Mouse (Mus musculus) forebrain, embryonic 16.5 days (tissue): Measurements from ENCODE around the gene Tmem265. TPM values are rescaled to one million over a fixed set of nuclear protein-coding genes. Genes with fewer than 3 reads are reported as not detected.

Experiments
- ATAC-seq: fragments of 200-750 bp; cut with Nextera tagmentation; 2 replicates; pipeline ENCODE4 v1.8.0; 2017; ENCODE audit warnings: mild to moderate bottlenecking, moderate library complexity
- H3K27ac ChIP-seq: fragments of 300-500 bp; sonication (generic); 2 replicates; pipeline ENCODE4 v1.5.1; 2014; ENCODE audit warnings: low read length, control low read depth
- H3K27me3 ChIP-seq: fragments of 300-500 bp; sonication (generic); replicated peaks from 2 replicates; pipeline ENCODE4 v1.6.1; 2014; ENCODE audit warnings: low read length; ENCODE audit not compliant: control insufficient read depth, insufficient read depth
- H3K36me3 ChIP-seq: fragments of 300-500 bp; sonication (generic); 2 replicates; pipeline ENCODE4 v1.6.1; 2014; ENCODE audit not compliant: control insufficient read depth, insufficient read depth
- H3K4me1 ChIP-seq: fragments of 300-500 bp; sonication (generic); replicated peaks from 2 replicates; pipeline ENCODE4 v1.6.1; 2014; ENCODE audit warnings: low read length; ENCODE audit not compliant: control insufficient read depth, insufficient read depth
- H3K4me2 ChIP-seq: fragments of 300-500 bp; sonication (generic); 2 replicates; pipeline ENCODE4 v1.6.1; 2014; ENCODE audit warnings: mild to moderate bottlenecking, low read length, control low read depth
- H3K4me3 ChIP-seq: fragments of 300-500 bp; sonication (generic); replicated peaks from 2 replicates; pipeline ENCODE4 v1.5.1; 2014; ENCODE audit warnings: mild to moderate bottlenecking, low read length, control low read depth
- H3K9ac ChIP-seq: fragments of 300-500 bp; sonication (generic); replicated peaks from 2 replicates; pipeline ENCODE4 v1.6.1; 2014; ENCODE audit warnings: low read depth, low read length, control low read depth
- H3K9me3 ChIP-seq: fragments of 300-500 bp; sonication (generic); 2 replicates; pipeline ENCODE4 v1.6.1; 2016; ENCODE audit warnings: low read length; ENCODE audit not compliant: control insufficient read depth
- WGBS: fragments of 180-500 bp; shearing (Covaris S2); extraction: QIAGEN DNeasy Blood & Tissue Kit; methylation state at CpG from one replicate; pipeline ENCODE4 v1.1.7; 2014; 5-methylcytosine and 5-hydroxymethylcytosine counted together
- polyA plus RNA-seq: library from polyadenylated mRNA; unstranded; fragments of >200 nt; fragmentation: Nextera tagmentation; extraction: Ambion mirVana; gene quantifications from 2 replicates; pipeline ENCODE4 v1.2.1, GENCODE M21; 2015

The Tmem265 gene
- polyA plus RNA-seq, 1 experiment from 2014 or later = 6.2 TPM

- no peaks in the 10 kb centered on the region for H3K9me3 ChIP-seq
- peaks cover 25% of the 10 kb centered on the region for H3K4me1 ChIP-seq
- peak within 1 kb of the TSS; percentile 95 for H3K9ac ChIP-seq
- peak; percentile 92 for ATAC-seq
- H3K4me3 ChIP-seq = peak within 1 kb of the TSS; percentile 100
- H3K27me3 ChIP-seq = no peaks in the 10 kb centered on the region
- peak within 1 kb of the TSS; percentile 90 for H3K4me2 ChIP-seq
- H3K27ac ChIP-seq = peak within 1 kb of the TSS; percentile 72
- WGBS = under 1% methylated on average over 42 of the region's 50 CpGs
- peaks cover 18% of the 10 kb centered on the region for H3K36me3 ChIP-seq
These were observed 54.0 kb downstream of the Tmem265 start, which contains the start of gene Zfp629 for GRCm38 (mm10) chr7:127614891-127615843. Gene Zfp629, minus strand, starts transcription at chr7:127615797.

GRCm38 (mm10) chr7:127616336-127616735 is 55.1 kb downstream of the Tmem265 start:
- H3K4me3 ChIP-seq = no peak overlapping the region
- H3K27me3 ChIP-seq = no peaks in the 10 kb centered on the region
- peaks cover 25% of the 10 kb centered on the region for H3K4me1 ChIP-seq
- WGBS = 59% methylated on average over 1 of the region's 1 CpGs
- peaks cover 8% of the 10 kb centered on the region for H3K36me3 ChIP-seq
- no peak overlapping the region for H3K27ac ChIP-seq
- no peaks in the 10 kb centered on the region for H3K9me3 ChIP-seq
- no peak overlapping the region for H3K9ac ChIP-seq
- ATAC-seq = no peak
- H3K4me2 ChIP-seq = peak overlapping the region; percentile 90

Other genes starting within 250 kb of the Tmem265 start
- gene Zfp768, start 215.8 kb upstream of the Tmem265 start, polyA plus RNA-seq = 10.5 and 10.6 TPM in 2 replicates
- 8.2 and 9.6 TPM in 2 replicates for gene Zfp747, start 185.3 kb upstream of the Tmem265 start, polyA plus RNA-seq
- 4.2 and 5.1 TPM in 2 replicates for gene 9130019O22Rik, start 174.2 kb upstream of the Tmem265 start, polyA plus RNA-seq
- gene E430018J23Rik, start 167.8 kb upstream of the Tmem265 start, polyA plus RNA-seq = 5.3 and 6.3 TPM in 2 replicates
- gene Zfp764, start 154.6 kb upstream of the Tmem265 start, polyA plus RNA-seq = 5.2 and 5.9 TPM in 2 replicates
- 28.4 and 28.6 TPM in 2 replicates for gene Zfp688, start 139.3 kb upstream of the Tmem265 start, polyA plus RNA-seq
- gene Zfp689, start 112.2 kb upstream of the Tmem265 start, polyA plus RNA-seq = 14.6 and 17.7 TPM in 2 replicates
- 42.8 and 45.3 TPM in 2 replicates for gene Prr14, start 101.8 kb upstream of the Tmem265 start, polyA plus RNA-seq
- gene Fbrs, start 82.2 kb upstream of the Tmem265 start, polyA plus RNA-seq = 10.2 and 11.8 TPM in 2 replicates
- gene Srcap, start 49.4 kb upstream of the Tmem265 start, polyA plus RNA-seq = 46.3 and 51.5 TPM in 2 replicates
- gene Gm42715, start 41.8 kb upstream of the Tmem265 start, polyA plus RNA-seq = 16.3 and 18.8 TPM in 2 replicates
- gene Phkg2, start 11.9 kb downstream of the Tmem265 start, polyA plus RNA-seq = 65.2 and 65.7 TPM in 2 replicates
- gene Ccdc189, start 27.2 kb downstream of the Tmem265 start, polyA plus RNA-seq = 10.0 and 10.3 TPM in 2 replicates
- 54.1 and 62.7 TPM in 2 replicates for gene Rnf40, start 27.4 kb downstream of the Tmem265 start, polyA plus RNA-seq
- gene Zfp629, start 54.4 kb downstream of the Tmem265 start, polyA plus RNA-seq = 19.4 and 20.4 TPM in 2 replicates
- gene Bcl7c, start 147.5 kb downstream of the Tmem265 start, polyA plus RNA-seq = 30.6 and 33.8 TPM in 2 replicates
- gene Ctf1, start 151.3 kb downstream of the Tmem265 start, polyA plus RNA-seq = 3.5 and 4.5 TPM in 2 replicates
- 0.11 and 0.17 TPM in 2 replicates for gene Ctf2, start 170.8 kb downstream of the Tmem265 start, polyA plus RNA-seq
- gene Fbxl19, start 183.2 kb downstream of the Tmem265 start, polyA plus RNA-seq = 8.0 and 8.4 TPM in 2 replicates
- 9.5 and 9.6 TPM in 2 replicates for gene Orai3, start 208.4 kb downstream of the Tmem265 start, polyA plus RNA-seq
- 19.8 and 20.7 TPM in 2 replicates for gene Setd1a, start 215.3 kb downstream of the Tmem265 start, polyA plus RNA-seq
- not detected in 2 replicates for gene Gm49388, start 224.2 kb downstream of the Tmem265 start, polyA plus RNA-seq
- 7.3 and 10.7 TPM in 2 replicates for gene Hsd3b7, start 239.2 kb downstream of the Tmem265 start, polyA plus RNA-seq